Mouse (Mus musculus) kidney, adult 2 months (tissue): ENCODE measurements at regions not wholly inside any gene's neighbourhood (a gene's known extent, or its start where the extent isn't known, plus 50 kb on each side); places are given as distances from the start of the nearest gene placed in this dataset.
"Not testable (repeated sequence)": the region's sequence is repeated elsewhere in the genome, so short reads cannot be mapped to it uniquely, and the experiment has no call there.

ENCODE experiments used
- DNase-seq: peaks from one replicate; pipeline ENCODE4 v3.0.0; 2021
- H3K27ac ChIP-seq: fragments of 200-500 bp; 2 replicates; pipeline ENCODE4 v1.5.1; 2012; ENCODE audit warnings: low read depth, low read length, control low read depth, inconsistent platforms; ENCODE audit not compliant: insufficient read depth
- H3K27me3 ChIP-seq: fragments of 200-500 bp; replicated peaks from 2 replicates; pipeline ENCODE4 v1.6.1; 2012; ENCODE audit warnings: mild to moderate bottlenecking, moderate library complexity, low read length, inconsistent platforms; ENCODE audit not compliant: control insufficient read depth, insufficient read depth
- H3K36me3 ChIP-seq: fragments of 200-500 bp; 2 replicates; pipeline ENCODE4 v1.6.1; 2012; ENCODE audit warnings: mild to moderate bottlenecking, moderate library complexity, low read length, inconsistent platforms; ENCODE audit not compliant: control insufficient read depth, insufficient read depth
- H3K4me1 ChIP-seq: fragments of 200-500 bp; 2 replicates; pipeline ENCODE4 v1.6.1; 2011; ENCODE audit warnings: low read length; ENCODE audit not compliant: control insufficient read depth, insufficient read depth
- H3K4me3 ChIP-seq: fragments of 200-500 bp; 2 replicates; pipeline ENCODE4 v1.5.1; 2011; ENCODE audit warnings: mild to moderate bottlenecking, low read depth, low read length, control low read depth; ENCODE audit not compliant: insufficient read depth
- CTCF ChIP-seq: fragments of 200-500 bp; conservative IDR thresholded peaks from 2 replicates; pipeline ENCODE4 v1.5.1; 2011; ENCODE audit warnings: low read depth, mild to moderate bottlenecking, control low read depth, low read length, moderate library complexity, mixed read lengths; ENCODE audit not compliant: insufficient read depth, insufficient read length
- WGBS: fragments of 180-500 bp; shearing (Covaris S2); methylation state at CpG from one replicate; pipeline ENCODE4 v1.1.7; 2018; 5-methylcytosine and 5-hydroxymethylcytosine counted together

DNA sequence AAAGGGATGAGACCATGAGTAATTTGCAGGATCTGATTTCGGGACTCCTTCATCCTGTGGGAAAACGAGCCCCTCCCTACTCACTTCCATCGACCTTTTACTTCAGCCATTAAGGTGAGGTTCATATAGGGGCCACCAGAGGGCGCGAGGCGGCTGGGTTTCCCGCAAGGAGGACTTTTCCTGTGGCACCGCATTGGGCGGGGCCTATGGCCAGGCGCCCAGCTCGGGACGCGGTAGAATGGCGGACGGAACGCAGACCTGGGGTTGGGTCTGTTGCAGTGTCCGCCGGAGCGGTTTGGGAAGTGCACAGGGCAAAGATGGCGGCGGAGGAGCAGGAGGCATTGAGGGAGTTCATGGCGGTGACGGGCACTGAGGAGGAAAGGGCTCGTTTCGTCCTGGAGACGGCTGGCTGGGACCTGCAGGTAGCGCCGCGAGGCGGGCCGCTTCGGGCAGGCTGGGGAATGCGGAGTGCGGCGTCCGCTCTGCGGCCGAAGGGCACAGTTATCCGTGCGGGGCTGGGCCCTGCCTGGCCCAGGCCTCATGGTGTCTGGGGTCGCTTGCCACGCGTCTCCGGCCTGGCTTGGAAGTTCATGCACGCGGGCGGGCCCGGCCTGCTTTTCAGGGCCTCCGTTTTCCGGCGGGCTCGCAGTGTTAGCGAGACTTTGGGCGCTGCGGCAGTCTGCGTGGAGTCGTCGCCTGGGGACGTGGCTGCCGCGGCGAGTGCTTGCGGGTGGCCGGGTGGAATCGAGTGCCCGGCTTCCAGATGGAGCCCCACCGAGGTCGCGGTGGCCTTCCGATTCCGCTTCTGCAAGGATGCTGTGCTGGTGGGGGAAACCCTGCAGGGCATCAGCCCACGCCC, 219.1 kb downstream of the Gm31371 start:
- peak overlapping the region; percentile 75 for H3K4me3 ChIP-seq

DNA sequence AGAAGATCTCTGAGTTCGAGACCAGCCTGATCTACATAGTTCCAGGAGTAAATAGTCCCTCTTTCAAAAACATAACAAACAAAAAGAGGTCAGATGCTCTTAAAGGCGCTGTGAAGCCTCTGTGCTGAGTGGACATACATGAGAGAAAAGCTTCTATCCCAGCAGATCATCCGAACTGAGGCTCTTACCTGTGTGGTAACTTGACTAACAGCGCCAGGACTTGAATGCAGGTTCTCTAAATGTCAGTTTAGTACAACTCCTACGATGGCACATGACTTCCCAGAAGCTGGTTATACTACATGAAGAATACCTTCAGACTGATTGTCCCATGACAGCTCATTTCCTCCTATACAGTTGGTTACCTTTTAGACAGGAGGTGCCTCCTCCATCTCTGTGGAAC, 220.4 kb downstream of the Gm31371 start:
- not testable (repeated sequence) for H3K36me3 ChIP-seq, H3K27ac ChIP-seq, H3K4me1 ChIP-seq, H3K4me3 ChIP-seq, H3K27me3 ChIP-seq
- peak; percentile 30 for DNase-seq
- WGBS: 85% methylated on average over 5 of the region's 5 CpGs

More for the DNA sequence above, 219.1 kb downstream of the Gm31371 start:
- peak; percentile 100 for DNase-seq
- H3K27me3 ChIP-seq, H3K4me1 ChIP-seq, H3K36me3 ChIP-seq: not testable (repeated sequence)
- peak overlapping the region; percentile 39; the same call in 1 of the 2 replicates for H3K27ac ChIP-seq
- TF ChIP-seq CTCF: peak; percentile 39
- 12% methylated on average over 71 of the region's 72 CpGs for WGBS

DNA sequence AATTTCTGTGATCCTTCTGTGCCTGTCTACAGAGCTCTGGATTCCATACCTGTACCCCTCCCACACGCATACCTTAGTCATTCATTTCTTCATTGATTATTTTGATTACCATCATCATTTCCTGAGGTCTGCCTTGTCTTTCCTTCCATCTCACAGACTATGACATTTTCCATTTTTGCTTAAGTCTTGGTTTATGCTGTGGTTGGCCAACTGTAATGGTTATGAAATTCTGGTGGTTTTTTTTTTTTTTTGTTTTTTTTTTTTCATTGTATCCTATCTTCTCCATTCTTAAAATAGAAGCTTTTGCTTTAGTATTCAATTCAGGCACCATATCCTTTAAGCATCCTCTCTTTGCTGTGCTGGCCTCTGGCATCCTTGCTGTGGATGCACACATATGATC, 227.4 kb downstream of the Gm15319 start:
- not testable (repeated sequence) for DNase-seq

DNA sequence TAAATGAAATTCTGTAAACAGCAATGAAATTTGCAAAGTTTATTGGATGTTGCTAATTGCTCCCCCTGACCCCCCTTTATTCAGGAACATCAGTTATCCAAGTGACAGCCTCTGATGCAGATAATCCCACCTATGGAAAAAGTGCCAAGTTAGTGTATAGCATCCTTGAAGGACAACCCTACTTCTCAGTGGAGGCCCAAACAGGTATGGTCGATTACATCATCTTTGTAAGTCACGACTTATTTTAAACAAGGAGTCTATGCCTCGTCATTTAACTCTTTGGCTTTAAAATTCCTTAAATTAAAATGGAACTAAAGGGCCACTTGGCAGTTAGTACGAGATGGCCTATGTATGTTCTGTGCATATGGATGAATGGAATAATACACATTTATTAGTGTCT, 217.6 kb downstream of the Gm15319 start:
- DNase-seq: peak; percentile 15
- H3K36me3 ChIP-seq, H3K27me3 ChIP-seq, H3K4me3 ChIP-seq, H3K27ac ChIP-seq, H3K4me1 ChIP-seq: not testable (repeated sequence)
- WGBS: 86% methylated on average over 4 of the region's 4 CpGs

More for the DNA sequence above, 227.4 kb downstream of the Gm15319 start:
- H3K27me3 ChIP-seq, H3K4me1 ChIP-seq, H3K4me3 ChIP-seq, H3K27ac ChIP-seq, H3K36me3 ChIP-seq: not testable (repeated sequence)
- WGBS: no CpG with 5 or more reads among the region's 1 CpGs

GRCm38 (mm10) chr8:20151317-20152047, 211.5 kb downstream of the Gm15319 start:
- not testable (repeated sequence) for H3K4me1 ChIP-seq, H3K27ac ChIP-seq, H3K27me3 ChIP-seq, H3K4me3 ChIP-seq, DNase-seq, H3K36me3 ChIP-seq
- 93% methylated on average over 10 of the region's 11 CpGs for WGBS

GRCm38 (mm10) chr8:20154091-20154490, 208.9 kb downstream of the Gm15319 start:
- not testable (repeated sequence) for H3K36me3 ChIP-seq, H3K4me3 ChIP-seq, H3K27ac ChIP-seq, H3K4me1 ChIP-seq, H3K27me3 ChIP-seq, DNase-seq
- 100% methylated on average over 1 of the region's 1 CpGs for WGBS
